In the genomic region with DNA sequence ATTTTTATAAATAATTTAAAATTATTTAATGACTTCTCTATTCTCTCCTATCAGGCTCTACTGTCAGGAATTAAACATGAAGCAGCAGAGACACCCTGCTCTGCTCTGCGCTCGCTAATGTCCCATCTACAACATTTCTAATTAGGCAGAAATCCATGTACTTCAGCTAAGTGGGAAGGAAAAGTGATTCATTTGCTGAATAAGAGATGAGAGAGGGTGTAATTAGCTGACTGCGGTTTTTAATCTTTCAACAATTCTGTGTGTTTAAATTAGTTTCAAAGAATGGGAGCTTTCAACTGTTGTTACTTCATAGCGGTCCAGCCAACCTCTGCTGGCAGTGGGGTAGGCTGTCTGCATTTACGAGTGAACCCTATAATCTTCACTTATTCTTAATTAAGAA, we compare ENCODE assay signal across 15 mouse cellular contexts.
"Had no signal": no experiment of that assay in that cellular context is flagged by ENCODE, and none has a peak within 500 bp of the region (broad histone marks: within the 10 kb centered on the region; RNA-seq: fewer than 3 reads in every experiment).

No protein-coding gene starts in this region.

- H3K4me2 ChIP-seq: limb, embryonic 13.5 days; midbrain, embryonic 13.5 days had no signal

- H3K27me3 ChIP-seq: limb, embryonic 13.5 days; midbrain, embryonic 13.5 days had no signal

- H3K9ac ChIP-seq: limb, embryonic 13.5 days; liver, embryonic 14.5 days; midbrain, embryonic 13.5 days had no signal

- H3K27ac ChIP-seq: layer of hippocampus, adult 2 months; limb, embryonic 13.5 days; liver, embryonic 14.5 days; midbrain, embryonic 13.5 days had no signal

- H3K9me3 ChIP-seq: limb, embryonic 13.5 days; midbrain, embryonic 13.5 days had no signal

- H3K4me1 ChIP-seq: limb, embryonic 13.5 days had no signal

- ATAC-seq: lung, postnatal 0 days; midbrain, embryonic 13.5 days had no signal

- DNase-seq: kidney, postnatal 10 days; kidney, postnatal 4 days; left cerebral cortex, postnatal 4 days; lung, adult 2 months; lung, postnatal 36 days; retina, postnatal 1 day; right cerebral cortex, postnatal 4 days; spleen, adult 18-20 months; thymus, adult 18-20 months; thymus, postnatal 25 days had no signal

- H3K4me3 ChIP-seq: layer of hippocampus, adult 2 months; limb, embryonic 13.5 days; midbrain, embryonic 13.5 days had no signal
